Mouse (Mus musculus) C2C12 (cell line): ENCODE results near the gene Sept8. TPM values are rescaled to one million over a fixed set of nuclear protein-coding genes. Genes with fewer than 3 reads are reported as not detected.

Experiments
- H3K27me3 ChIP-seq: one replicate; pipeline ENCODE4 v1.6.1; 2011; ENCODE audit not compliant: control insufficient read depth, insufficient read depth, insufficient read length
- H3K36me3 ChIP-seq: one replicate; pipeline ENCODE4 v1.6.1; 2011; ENCODE audit not compliant: control insufficient read depth, insufficient read depth
- H3K4me3 ChIP-seq: one replicate; pipeline ENCODE4 v1.5.1; 2011; ENCODE audit warnings: mild to moderate bottlenecking, control low read depth; ENCODE audit not compliant: poor library complexity, insufficient read depth, severe bottlenecking
- H3K79me2 ChIP-seq: one replicate; pipeline ENCODE4 v1.6.1; 2011; ENCODE audit not compliant: control insufficient read depth, insufficient read depth
- H3K79me3 ChIP-seq: one replicate; pipeline ENCODE4 v1.6.1; 2011; ENCODE audit warnings: low read depth, control low read depth
- H3ac ChIP-seq: one replicate; pipeline ENCODE3; 2011; ENCODE audit warnings: low read depth; ENCODE audit not compliant: control insufficient read depth, insufficient read length
- CEBPB ChIP-seq: IDR thresholded peaks from one replicate; pipeline ENCODE4 v1.6.1; 2011; ENCODE audit warnings: low read depth, mild to moderate bottlenecking, control low read depth, moderate library complexity
- CTCF ChIP-seq: IDR thresholded peaks from one replicate; pipeline ENCODE4 v1.5.1; 2011; ENCODE audit not compliant: control insufficient read depth, insufficient read depth, insufficient read length
- FOSL1 ChIP-seq: IDR thresholded peaks from one replicate; pipeline ENCODE4 v1.8.0; 2011; ENCODE audit warnings: mild to moderate bottlenecking, low read length; ENCODE audit not compliant: poor library complexity, insufficient read depth, severe bottlenecking
- MAX ChIP-seq: IDR thresholded peaks from one replicate; pipeline ENCODE4 v1.6.1; 2011; ENCODE audit warnings: mild to moderate bottlenecking, control low read depth
- MYOD1 ChIP-seq: IDR thresholded peaks from one replicate; pipeline ENCODE4 v1.6.1; 2011; ENCODE audit warnings: low read depth; ENCODE audit not compliant: control insufficient read depth, insufficient read length
- MYOG ChIP-seq: IDR thresholded peaks from one replicate; pipeline ENCODE4 v1.6.1; 2011; ENCODE audit not compliant: control insufficient read depth, insufficient read length; ENCODE audit errors: extremely low read depth
- USF1 ChIP-seq: IDR thresholded peaks from one replicate; pipeline ENCODE4 v1.6.1; 2011; ENCODE audit warnings: low read depth, mild to moderate bottlenecking, control low read depth, moderate library complexity
- polyA plus RNA-seq: library from polyadenylated mRNA; unstranded; fragments of >200 nt; fragmentation: generic; extraction: Trizol; gene quantifications from one replicate; pipeline ENCODE4 v1.2.1, GENCODE M21; 2012; ENCODE audit warnings: missing spikeins

Sept8 gene
- polyA plus RNA-seq, 1 experiment: 32.7 TPM

DNA sequence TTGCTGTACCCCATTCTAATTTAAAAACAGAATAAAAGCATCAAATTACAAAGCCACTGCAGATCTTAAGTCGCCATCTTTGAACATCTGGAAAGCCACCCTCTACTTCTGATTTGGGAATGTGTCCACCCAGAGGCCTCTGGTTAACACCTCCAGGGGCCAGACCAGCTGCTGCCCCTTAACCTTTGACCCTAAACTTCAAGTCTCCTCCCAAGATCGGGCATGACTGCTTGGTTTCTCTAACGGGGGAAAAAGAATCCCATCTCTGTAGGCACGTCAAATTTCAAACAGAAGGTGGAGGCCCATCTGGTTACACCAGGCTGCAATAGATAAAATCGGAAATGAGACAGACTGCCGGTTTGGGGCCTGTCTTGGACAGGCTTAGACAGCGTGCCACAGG lies 41.2 kb upstream of the Sept8 start:
- Histone ChIP-seq H3K79me3 (no peaks in the 10 kb centered on the region), H3ac (no peak overlapping the region), H3K79me2 (no peaks in the 10 kb centered on the region), H3K36me3 (no peaks in the 10 kb centered on the region), H3K4me3 (no peak overlapping the region), H3K27me3 (peaks cover 19% of the 10 kb centered on the region)
- TF ChIP-seq FOSL1 (no peak), MYOG (no peak), MYOD1 (no peak), CTCF (no peak), USF1 (no peak)

DNA sequence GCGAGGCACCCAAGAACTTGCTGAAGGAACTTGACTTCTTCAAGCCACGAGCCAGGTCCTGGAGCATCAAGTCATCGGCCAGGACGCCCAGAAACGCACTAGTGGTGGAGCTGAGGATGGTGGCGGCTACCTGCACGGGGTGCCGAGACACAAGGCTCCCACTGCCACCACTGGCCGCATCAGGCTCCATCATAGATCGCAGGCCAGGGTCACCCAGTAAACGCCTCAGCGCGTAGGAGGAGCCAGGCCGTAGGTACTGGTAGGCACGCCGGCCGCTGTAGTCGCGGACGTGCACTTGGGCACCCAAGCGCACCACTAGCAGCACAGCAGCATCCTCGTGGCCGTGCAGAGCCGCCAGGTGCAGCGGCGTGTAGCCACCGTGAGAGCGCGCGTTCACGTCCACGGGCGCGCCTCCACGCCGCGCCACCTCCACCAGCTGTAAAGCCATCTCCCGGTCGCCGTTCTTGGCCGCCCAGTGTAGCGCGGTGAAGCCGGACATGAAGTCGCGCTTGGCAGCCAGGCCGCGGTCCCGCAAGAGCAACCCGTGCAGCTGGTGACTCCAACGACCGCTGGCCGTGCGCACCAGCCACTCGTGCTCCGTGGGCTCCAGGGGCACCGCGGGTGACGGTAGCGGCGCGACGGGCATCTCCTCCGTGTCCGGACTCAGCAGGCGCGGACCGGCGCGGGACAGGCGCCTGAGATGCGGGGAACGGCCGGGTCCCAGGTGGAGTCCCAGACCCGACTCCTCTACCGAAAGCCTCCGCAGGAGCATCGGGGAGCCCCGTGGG lies 40.5 kb upstream of the Sept8 start:
- TF ChIP-seq MYOD1 (no peak), CTCF (no peak), MYOG (no peak), CEBPB (no peak), MAX (no peak), USF1 (no peak), FOSL1 (no peak)
- no peak overlapping the region for H3K4me3 ChIP-seq

DNA sequence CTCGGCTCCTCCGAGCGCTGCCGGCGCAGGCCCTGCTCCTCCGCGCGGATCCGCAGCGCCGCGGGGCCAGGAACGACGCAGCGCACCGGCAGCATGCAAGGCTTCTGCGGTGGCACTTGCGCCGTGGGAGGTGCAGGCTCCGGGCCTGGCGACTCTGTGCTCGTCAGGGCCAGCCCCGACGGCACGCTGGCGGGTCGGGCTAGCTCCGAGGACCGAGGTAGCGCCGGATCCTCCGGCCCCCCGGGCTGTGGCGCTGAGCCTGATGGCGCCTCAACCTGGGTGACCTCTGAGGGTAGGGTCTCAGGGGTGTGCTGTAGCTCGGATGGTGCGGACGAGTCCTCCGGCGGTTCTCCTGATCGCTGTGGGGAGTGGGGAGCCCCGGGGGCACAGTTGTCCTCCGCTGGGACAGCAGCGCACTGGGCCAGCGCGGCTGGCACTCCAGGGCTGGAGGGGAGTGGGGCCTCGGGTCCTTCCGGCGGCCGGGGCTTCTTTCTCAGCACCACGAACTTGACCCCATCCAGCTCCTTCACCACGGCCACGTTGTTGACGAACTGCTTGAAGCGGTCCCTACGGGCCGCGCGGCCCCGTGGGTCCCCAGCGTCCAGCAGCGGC lies 39.8 kb upstream of the Sept8 start:
- H3K27me3 ChIP-seq: peaks cover 8% of the 10 kb centered on the region
- TF ChIP-seq CTCF (no peak), MAX (no peak), CEBPB (no peak), FOSL1 (no peak), MYOG (no peak), USF1 (no peak), MYOD1 (no peak)
- no peaks in the 10 kb centered on the region for H3K79me3 ChIP-seq
- no peaks in the 10 kb centered on the region for H3K36me3 ChIP-seq
- H3ac ChIP-seq: no peak overlapping the region
- no peaks in the 10 kb centered on the region for H3K79me2 ChIP-seq
- no peak overlapping the region for H3K4me3 ChIP-seq

More for the DNA sequence above, 40.5 kb upstream of the Sept8 start:
- H3K79me2 ChIP-seq: no peaks in the 10 kb centered on the region
- H3K27me3 ChIP-seq: peaks cover 14% of the 10 kb centered on the region
- no peaks in the 10 kb centered on the region for H3K79me3 ChIP-seq
- no peaks in the 10 kb centered on the region for H3K36me3 ChIP-seq
- H3ac ChIP-seq: no peak overlapping the region

DNA sequence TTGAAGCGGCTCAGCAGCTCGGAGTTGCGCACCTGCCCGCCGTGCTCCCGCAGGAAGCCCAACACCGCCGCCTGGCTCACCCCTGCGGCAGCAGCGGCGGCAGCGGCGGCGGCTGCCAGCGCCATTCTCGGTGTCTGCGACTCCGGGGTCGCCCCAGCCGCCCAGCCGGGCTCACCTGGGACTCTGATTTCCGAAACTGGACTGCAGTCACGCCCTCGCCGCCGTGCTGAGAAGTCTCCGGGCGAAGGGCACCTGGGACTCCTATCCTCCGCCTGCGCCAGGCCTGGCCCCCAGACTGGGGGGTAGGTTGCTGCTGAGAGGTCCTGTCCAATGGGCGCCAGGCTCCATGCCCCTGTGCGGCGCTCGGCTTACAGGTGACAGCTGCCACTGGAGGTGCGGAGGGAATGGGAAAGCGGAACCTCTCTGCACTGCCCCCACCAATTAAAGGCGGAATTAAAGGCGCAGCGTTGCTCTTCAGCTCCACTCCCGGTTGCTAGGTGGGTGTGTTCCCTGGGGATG lies 39.2 kb upstream of the Sept8 start, which contains the start of the genes Gm9945 and Sowaha:
Gene Gm9945, plus strand, starts transcription at position 384 of the 519 bp plus-strand sequence.
Gene Sowaha, minus strand, starts transcription at position 492 of the 519 bp plus-strand sequence.
- no peaks in the 10 kb centered on the region for H3K36me3 ChIP-seq
- H3ac ChIP-seq: no peak within 1 kb of the TSS
- no peaks in the 10 kb centered on the region for H3K79me2 ChIP-seq
- H3K79me3 ChIP-seq: no peaks in the 10 kb centered on the region
- H3K27me3 ChIP-seq: peaks cover 4% of the 10 kb centered on the region
- no peak within 1 kb of the TSS for H3K4me3 ChIP-seq
- no peak for TF ChIP-seq CTCF
- TF ChIP-seq USF1: no peak
- TF ChIP-seq MAX: no peak
- TF ChIP-seq CEBPB: no peak
- TF ChIP-seq FOSL1: no peak
- no peak for TF ChIP-seq MYOD1
- no peak for TF ChIP-seq MYOG

DNA sequence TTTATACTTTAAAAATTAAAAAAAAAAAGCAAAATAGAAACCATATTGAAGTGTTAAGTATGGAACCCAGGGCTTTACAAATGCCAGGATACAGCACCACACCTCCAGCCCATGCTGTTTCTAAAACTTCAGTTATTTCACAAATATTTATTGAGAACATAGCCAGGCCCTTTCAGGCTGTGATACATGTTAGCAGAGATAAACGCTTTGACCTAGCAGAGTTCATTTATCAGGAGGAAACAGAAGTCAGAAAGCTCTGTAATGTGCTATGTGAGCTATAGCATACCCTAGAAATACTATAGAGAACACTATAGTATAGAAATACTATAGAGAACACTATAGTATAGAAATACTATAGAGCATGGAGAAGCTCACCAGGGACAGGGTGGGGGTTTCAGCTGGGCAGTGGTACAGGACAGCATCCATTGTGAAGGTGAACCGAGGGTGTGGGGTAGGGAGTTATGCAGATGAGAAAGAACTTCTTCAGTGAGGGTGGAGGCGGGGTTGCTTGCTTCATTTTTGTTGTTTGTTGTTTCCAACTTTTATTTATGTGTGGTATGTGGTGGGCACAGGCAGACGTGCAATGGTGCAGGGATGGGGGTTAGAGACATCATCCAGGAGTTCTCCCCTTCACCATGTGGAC lies 37.8 kb upstream of the Sept8 start:
- no peaks in the 10 kb centered on the region for H3K36me3 ChIP-seq
- H3K79me2 ChIP-seq: no peaks in the 10 kb centered on the region
- no peaks in the 10 kb centered on the region for H3K27me3 ChIP-seq
- no peak overlapping the region for H3K4me3 ChIP-seq
- TF ChIP-seq MYOG: no peak
- TF ChIP-seq USF1: no peak
- no peak for TF ChIP-seq FOSL1
- no peak for TF ChIP-seq CTCF
- TF ChIP-seq MYOD1: no peak
- TF ChIP-seq CEBPB: no peak
- no peak for TF ChIP-seq MAX
- no peaks in the 10 kb centered on the region for H3K79me3 ChIP-seq
- H3ac ChIP-seq: no peak overlapping the region
